Mouse (Mus musculus) hindbrain, embryonic 16.5 days (tissue): Measurements from ENCODE around the gene Ropn1. TPM values are rescaled to one million over a fixed set of nuclear protein-coding genes. Genes with fewer than 3 reads are reported as not detected.
A peak's percentile ranks its signal among the peaks of the same experiment; 100 is the strongest.
"Not testable (repeated sequence)": the region's sequence is repeated elsewhere in the genome, so short reads cannot be mapped to it uniquely, and the experiment has no call there.

Experiments
- ATAC-seq: fragments of 200-750 bp; cut with Nextera tagmentation; 2 replicates; pipeline ENCODE4 v1.8.0; 2017; ENCODE audit warnings: moderate TSS enrichment, moderate library complexity
- H3K27ac ChIP-seq: fragments of 300-500 bp; sonication (generic); 2 replicates; pipeline ENCODE4 v1.5.1; 2014; ENCODE audit warnings: low read depth, mild to moderate bottlenecking, control low read depth, low read length, moderate library complexity
- H3K27me3 ChIP-seq: fragments of 300-500 bp; sonication (generic); replicated peaks from 2 replicates; pipeline ENCODE4 v1.6.1; 2014; ENCODE audit warnings: low read length; ENCODE audit not compliant: control insufficient read depth, insufficient read depth
- H3K36me3 ChIP-seq: fragments of 300-500 bp; sonication (generic); 2 replicates; pipeline ENCODE4 v1.6.1; 2014; ENCODE audit warnings: mild to moderate bottlenecking, low read length, moderate library complexity, mixed read lengths; ENCODE audit not compliant: control insufficient read depth, insufficient read depth
- H3K4me1 ChIP-seq: fragments of 300-500 bp; sonication (generic); 2 replicates; pipeline ENCODE4 v1.6.1; 2014; ENCODE audit warnings: low read depth, low read length; ENCODE audit not compliant: control insufficient read depth, insufficient read depth
- H3K4me2 ChIP-seq: fragments of 300-500 bp; sonication (generic); 2 replicates; pipeline ENCODE4 v1.6.1; 2014; ENCODE audit warnings: mild to moderate bottlenecking, low read length, control low read depth, moderate library complexity
- H3K4me3 ChIP-seq: fragments of 300-500 bp; sonication (generic); 2 replicates; pipeline ENCODE4 v1.5.1; 2014; ENCODE audit warnings: mild to moderate bottlenecking, low read length, control low read depth, moderate library complexity
- H3K9ac ChIP-seq: fragments of 300-500 bp; sonication (generic); 2 replicates; pipeline ENCODE4 v1.6.1; 2014; ENCODE audit warnings: low read depth, mild to moderate bottlenecking, control low read depth, low read length, moderate library complexity
- H3K9me3 ChIP-seq: fragments of 300-500 bp; sonication (generic); 2 replicates; pipeline ENCODE4 v1.6.1; 2014; ENCODE audit warnings: mild to moderate bottlenecking, low read length, moderate library complexity; ENCODE audit not compliant: control insufficient read depth
- WGBS: fragments of 180-500 bp; shearing (Covaris S2); extraction: QIAGEN DNeasy Blood & Tissue Kit; methylation state at CpG from one replicate; pipeline ENCODE4 v1.1.7; 2014; 5-methylcytosine and 5-hydroxymethylcytosine counted together
- polyA plus RNA-seq: library from polyadenylated mRNA; unstranded; fragments of >200 nt; fragmentation: Nextera tagmentation; extraction: Ambion mirVana; gene quantifications from 2 replicates; pipeline ENCODE4 v1.2.1, GENCODE M21; 2015

Gene Ropn1
- polyA plus RNA-seq, 1 experiment from 2014 or later, result not detected

GRCm38 (mm10) chr16:34643511-34644259, 6.0 kb upstream of the Ropn1 start:
- Histone ChIP-seq H3K4me1 (no peaks in the 10 kb centered on the region), H3K27me3 (no peaks in the 10 kb centered on the region), H3K9ac (no peak overlapping the region), H3K27ac (no peak overlapping the region), H3K4me3 (no peak overlapping the region), H3K9me3 (no peaks in the 10 kb centered on the region), H3K36me3 (no peaks in the 10 kb centered on the region), H3K4me2 (no peak overlapping the region)
- ATAC-seq, result no peak
- 70% methylated on average over 8 of the region's 8 CpGs for WGBS

DNA sequence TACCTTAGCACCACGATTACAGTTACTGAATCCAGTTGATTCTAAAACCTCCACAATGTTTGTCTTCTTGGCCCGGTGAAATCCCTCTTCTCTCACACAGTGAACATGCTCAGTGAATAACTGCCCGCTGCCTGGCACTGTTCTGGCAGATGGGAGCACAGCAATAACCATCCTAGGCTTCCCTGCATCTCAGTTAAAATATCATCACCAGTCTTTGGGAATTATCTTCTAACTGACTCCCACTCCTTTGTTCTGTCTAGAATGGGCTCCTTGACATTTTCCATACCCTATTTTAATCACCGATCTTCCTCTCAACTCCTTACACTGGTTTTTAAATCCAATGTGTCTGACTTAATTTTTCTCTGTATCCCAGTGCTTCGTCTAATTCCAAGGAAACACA, 3.3 kb downstream of the Ropn1 start:
- Histone ChIP-seq H3K27ac (no peak overlapping the region), H3K4me2 (no peak overlapping the region), H3K27me3 (no peaks in the 10 kb centered on the region), H3K36me3 (no peaks in the 10 kb centered on the region), H3K4me3 (no peak overlapping the region), H3K9me3 (no peaks in the 10 kb centered on the region), H3K9ac (no peak overlapping the region), H3K4me1 (peaks cover 2% of the 10 kb centered on the region; the same call in 1 of the 2 replicates)
- no peak for ATAC-seq
- WGBS, result 87% methylated on average over 5 of the region's 5 CpGs

DNA sequence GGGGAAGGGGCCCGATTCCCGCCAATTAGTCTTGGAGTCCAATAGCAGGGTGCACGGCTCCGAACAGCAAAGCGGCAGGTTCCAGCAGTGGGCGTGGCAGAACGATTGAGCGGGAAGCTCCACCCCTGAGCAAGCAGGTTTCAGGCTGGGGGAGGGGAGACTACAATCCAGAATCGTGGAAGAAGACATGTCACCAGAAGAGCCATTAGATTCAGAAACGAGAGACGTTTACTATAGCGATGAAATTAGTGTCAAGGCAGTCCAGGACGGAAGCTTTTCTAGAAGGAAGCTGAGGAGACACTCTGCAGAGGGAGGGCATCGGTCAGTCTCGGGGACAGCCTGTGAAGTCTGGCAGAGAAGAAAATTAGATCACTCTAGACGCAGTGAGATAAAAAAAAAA, 7.8 kb downstream of the Ropn1 start:
- H3K27me3 ChIP-seq, H3K9me3 ChIP-seq, H3K27ac ChIP-seq, H3K4me1 ChIP-seq, H3K36me3 ChIP-seq: not testable (repeated sequence)
- Histone ChIP-seq H3K9ac (peak overlapping the region; percentile 43; the same call in 1 of the 2 replicates), H3K4me2 (peak overlapping the region; percentile 58), H3K4me3 (peak overlapping the region; percentile 33)
- WGBS, result 5% methylated on average over 16 of the region's 16 CpGs
- peak; percentile 54 for ATAC-seq

DNA sequence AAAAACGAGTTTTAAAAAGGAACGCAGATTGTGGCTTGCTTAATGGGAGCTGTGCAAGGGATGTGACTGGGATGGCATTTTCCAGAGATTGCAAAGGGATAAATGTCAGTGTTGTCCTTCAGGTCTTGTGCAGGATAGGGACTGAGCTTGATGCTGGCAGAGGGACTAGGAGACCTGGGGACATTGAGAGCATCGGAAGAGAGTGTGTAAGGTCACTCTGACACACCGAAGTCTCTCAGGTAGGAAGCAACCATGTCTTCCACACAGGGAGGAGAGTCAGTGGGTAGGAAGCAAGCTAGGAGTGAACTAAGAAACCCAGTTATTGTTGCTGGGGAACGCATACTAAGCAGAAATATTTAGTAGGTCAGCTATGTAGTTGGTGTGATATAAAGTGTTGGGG, 8.3 kb downstream of the Ropn1 start:
- WGBS, result 23% methylated on average over 5 of the region's 5 CpGs
- Histone ChIP-seq H3K4me3 (peak overlapping the region; percentile 33), H3K36me3 (no peaks in the 10 kb centered on the region), H3K27me3 (no peaks in the 10 kb centered on the region; the same call in 1 of the 2 replicates), H3K27ac (no peak overlapping the region), H3K4me2 (peak overlapping the region; percentile 58), H3K9me3 (no peaks in the 10 kb centered on the region), H3K9ac (peak overlapping the region; percentile 43; the same call in 1 of the 2 replicates), H3K4me1 (peaks cover 8% of the 10 kb centered on the region)
- ATAC-seq, result peak; percentile 56; the same call in 1 of the 2 replicates

DNA sequence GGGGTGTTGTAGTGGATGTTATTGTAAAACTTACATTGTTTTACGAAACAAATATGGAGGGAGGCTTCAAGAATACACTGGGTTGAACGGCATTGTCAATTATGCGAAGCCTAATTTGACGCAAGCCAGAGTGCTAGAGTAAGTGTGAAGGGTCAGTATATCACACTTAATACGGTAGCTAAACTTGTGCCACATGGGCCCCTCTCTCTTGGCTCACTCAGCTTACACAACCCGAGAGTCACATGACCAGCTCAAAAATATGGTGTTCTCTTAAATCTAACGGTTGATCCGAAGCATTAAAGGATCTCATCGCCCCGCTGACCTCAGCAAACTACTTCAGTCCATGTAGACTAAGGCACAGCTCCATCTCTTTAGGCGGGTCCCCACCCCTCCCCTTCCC, 8.7 kb downstream of the Ropn1 start:
- Histone ChIP-seq H3K27ac (no peak overlapping the region), H3K9me3 (no peaks in the 10 kb centered on the region), H3K4me3 (peak overlapping the region; percentile 14), H3K4me2 (peak overlapping the region; percentile 58), H3K9ac (no peak overlapping the region), H3K27me3 (no peaks in the 10 kb centered on the region; the same call in 1 of the 2 replicates), H3K36me3 (no peaks in the 10 kb centered on the region), H3K4me1 (peaks cover 8% of the 10 kb centered on the region)
- WGBS, result 35% methylated on average over 11 of the region's 11 CpGs
- ATAC-seq, result peak; percentile 50; the same call in 1 of the 2 replicates

- Histone ChIP-seq H3K36me3 (no peaks in the 10 kb centered on the region), H3K27ac (no peak overlapping the region), H3K4me1 (peaks cover 4% of the 10 kb centered on the region; the same call in 1 of the 2 replicates), H3K9ac (no peak overlapping the region), H3K27me3 (peaks cover 12% of the 10 kb centered on the region), H3K4me2 (no peak overlapping the region), H3K9me3 (no peaks in the 10 kb centered on the region), H3K4me3 (no peak overlapping the region)
- ATAC-seq, result no peak
- WGBS, result 67% methylated on average over 3 of the region's 3 CpGs
These were observed 14.8 kb downstream of the Ropn1 start for GRCm38 (mm10) chr16:34664553-34664952.

DNA sequence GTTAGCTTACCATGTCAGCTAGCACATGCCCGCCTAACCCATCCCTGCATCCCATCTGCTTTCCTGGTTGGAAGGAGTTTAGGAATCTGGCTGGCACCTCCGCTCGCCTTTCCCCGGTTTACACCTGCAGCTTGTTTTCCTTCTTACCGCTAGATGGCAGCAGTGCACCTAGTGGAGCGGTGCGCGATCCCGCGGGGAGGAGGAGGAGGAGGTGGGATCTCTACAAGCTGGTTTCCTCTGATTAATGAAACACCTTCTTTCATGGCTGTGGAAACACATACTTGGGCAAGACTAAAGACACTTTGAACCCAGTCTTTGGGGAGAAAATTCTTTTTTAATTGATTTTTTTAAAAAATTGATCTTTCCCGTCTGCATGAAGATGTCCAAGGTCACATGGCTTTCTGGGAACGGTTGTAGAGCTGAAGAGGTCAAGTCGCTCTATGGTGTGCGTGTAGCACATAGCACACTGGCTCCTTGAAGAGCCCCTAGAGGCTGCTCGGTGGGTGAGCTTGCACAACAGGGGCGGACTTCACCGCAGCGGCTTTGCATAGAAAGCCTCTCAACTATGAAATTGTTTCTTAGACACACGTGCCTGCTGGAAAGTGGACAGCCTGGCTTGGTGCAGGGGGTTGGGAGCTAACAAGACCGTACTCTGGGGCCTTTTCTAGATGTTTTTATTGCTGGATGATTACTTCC, 17.5 kb downstream of the Ropn1 start:
- Histone ChIP-seq H3K9ac (no peak overlapping the region), H3K27me3 (peaks cover 12% of the 10 kb centered on the region), H3K9me3 (no peaks in the 10 kb centered on the region), H3K36me3 (no peaks in the 10 kb centered on the region), H3K27ac (no peak overlapping the region), H3K4me2 (peak overlapping the region; percentile 59), H3K4me3 (peak overlapping the region; percentile 27), H3K4me1 (peaks cover 4% of the 10 kb centered on the region; the same call in 1 of the 2 replicates)
- 3% methylated on average over 20 of the region's 20 CpGs for WGBS
- ATAC-seq, result peak; percentile 89

DNA sequence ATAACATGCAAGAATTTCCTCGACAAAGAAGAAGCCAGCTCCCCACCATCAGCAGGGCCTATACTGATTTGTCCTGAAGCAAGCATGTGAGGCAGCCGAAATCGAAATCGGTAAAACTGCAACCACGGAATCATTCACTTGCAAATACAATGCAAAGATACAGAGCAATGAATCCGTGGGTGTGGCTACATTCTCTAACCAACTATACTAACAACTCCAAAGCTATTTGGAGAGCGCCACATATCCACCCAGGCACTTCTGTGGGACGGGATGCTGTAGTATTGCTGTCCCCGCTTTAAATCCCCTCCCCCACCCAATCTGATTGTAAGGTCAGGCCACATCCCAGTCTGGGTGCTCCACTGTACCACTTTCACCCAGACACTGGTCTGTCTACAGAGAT, 18.6 kb downstream of the Ropn1 start:
- Histone ChIP-seq H3K9ac (no peak overlapping the region), H3K36me3 (no peaks in the 10 kb centered on the region), H3K4me3 (no peak overlapping the region), H3K9me3 (no peaks in the 10 kb centered on the region), H3K4me2 (no peak overlapping the region), H3K4me1 (peaks cover 4% of the 10 kb centered on the region; the same call in 1 of the 2 replicates), H3K27me3 (peaks cover 12% of the 10 kb centered on the region), H3K27ac (no peak overlapping the region)
- WGBS, result 79% methylated on average over 9 of the region's 9 CpGs
- ATAC-seq, result 0 out of 2 replicates have a peak, but pooled peaks have one; percentile 24

- Histone ChIP-seq H3K27me3 (peaks cover 4% of the 10 kb centered on the region), H3K4me1 (peaks cover 4% of the 10 kb centered on the region; the same call in 1 of the 2 replicates), H3K4me3 (no peak overlapping the region), H3K27ac (no peak overlapping the region), H3K4me2 (no peak overlapping the region), H3K36me3 (no peaks in the 10 kb centered on the region), H3K9ac (no peak overlapping the region), H3K9me3 (no peaks in the 10 kb centered on the region)
- no peak for ATAC-seq
- 47% methylated on average over 7 of the region's 7 CpGs for WGBS
These were observed 22.2 kb downstream of the Ropn1 start for GRCm38 (mm10) chr16:34671966-34672365.
